Mouse (Mus musculus) brain, adult 2 months (tissue): ENCODE data around the gene Zfr2.
"Not testable (repeated sequence)": the region's sequence is repeated elsewhere in the genome, so short reads cannot be mapped to it uniquely, and the experiment has no call there.

Source experiments
- DNase-seq: peaks from one replicate; pipeline ENCODE4 v3.0.0; 2011; ENCODE audit warnings: low read depth, low spot score

Zfr2 gene

DNA sequence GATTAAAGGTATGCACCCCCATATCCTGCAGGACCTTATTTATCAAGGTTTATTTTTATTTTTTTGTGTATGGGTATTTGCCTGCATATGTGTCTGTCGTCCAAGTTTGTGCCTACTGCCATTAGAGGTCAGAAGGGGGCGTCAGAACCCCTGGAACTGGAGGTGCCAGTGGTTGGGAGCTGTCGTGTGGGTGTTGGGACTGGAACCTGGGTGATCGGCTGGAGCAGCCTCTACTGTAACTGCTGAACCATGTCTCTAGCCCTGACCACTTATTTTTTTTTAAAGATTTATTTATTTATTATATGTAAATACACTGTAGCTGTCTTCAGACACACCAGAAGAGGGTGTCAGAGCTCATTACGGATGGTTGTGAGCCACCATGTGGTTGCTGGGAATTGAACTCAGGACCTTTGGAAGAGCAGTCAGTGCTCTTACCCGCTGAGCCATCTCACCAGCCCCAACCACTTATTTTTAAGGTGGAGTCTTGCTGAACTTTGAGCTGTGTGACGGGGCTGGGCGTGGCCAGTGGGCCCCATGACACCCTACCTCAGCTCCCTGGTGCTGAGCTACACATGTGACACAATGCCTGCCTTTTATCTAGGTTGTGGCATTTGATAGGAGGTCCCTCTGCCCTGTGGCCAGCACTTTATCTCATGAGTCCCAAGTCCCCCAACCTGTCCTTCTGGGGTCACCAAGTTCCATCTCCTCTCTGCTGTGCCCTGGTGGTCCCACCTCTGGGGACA, 29.8 kb upstream of the Zfr2 start:
- no peak for DNase-seq

DNA sequence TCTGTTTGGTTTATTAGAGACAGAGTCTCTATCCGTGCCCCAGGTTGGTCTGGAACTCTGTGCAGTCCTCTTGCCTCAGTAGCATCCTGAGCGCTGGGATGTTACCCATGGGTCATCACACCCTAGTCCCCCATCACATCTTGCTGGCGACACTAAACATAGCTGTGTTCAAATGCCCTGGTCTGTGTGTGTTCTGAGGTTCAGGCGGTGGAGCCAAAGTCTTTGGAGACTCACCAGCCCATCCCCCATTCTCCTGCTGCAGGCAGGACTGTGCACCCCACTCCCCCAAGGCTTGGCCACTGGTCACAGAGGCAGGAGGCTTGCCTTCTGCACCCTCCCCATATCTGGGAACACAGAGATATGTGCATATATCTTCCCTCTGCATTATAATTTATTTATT, 28.8 kb upstream of the Zfr2 start:
- DNase-seq, result no peak

DNA sequence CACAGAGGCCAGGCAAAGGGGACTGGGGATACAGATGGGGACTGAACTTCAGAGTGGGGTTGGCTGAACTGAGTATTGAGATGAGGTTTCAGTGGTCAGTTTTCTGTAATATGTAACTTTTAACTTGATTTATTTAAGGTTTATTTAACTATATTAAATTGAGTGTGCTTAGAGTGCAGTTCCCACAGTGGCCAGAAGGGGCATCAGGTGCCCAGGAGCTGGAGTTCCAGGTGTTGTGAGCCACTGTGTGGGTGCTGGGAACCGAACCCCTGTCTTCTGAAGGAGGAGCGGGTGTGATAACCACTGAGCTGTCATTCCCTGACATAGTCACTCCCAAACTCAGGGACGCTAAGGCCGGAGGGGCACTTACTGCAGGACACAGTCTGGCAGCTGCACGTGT, 22.8 kb upstream of the Zfr2 start:
- DNase-seq, result no peak

DNA sequence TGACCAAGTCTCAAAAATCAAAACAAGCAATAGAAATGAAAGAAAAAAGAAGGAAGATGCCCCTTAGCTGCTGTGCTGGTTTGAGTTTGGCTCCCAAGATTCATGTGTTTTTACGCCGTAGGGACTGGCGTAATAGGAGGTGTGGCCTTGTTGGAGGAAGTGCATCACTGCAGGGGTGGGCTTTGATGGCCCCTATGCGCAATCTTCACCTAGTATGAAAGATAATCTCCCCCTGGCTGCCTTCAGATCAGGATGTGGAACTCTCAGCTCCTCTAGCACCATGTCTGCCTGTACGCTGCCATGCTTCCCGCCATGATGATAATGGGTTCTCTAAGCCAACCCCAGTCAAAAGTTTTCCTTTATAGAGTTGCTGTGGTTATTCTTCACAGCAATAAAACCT, 16.7 kb upstream of the Zfr2 start:
- DNase-seq, result no peak

DNA sequence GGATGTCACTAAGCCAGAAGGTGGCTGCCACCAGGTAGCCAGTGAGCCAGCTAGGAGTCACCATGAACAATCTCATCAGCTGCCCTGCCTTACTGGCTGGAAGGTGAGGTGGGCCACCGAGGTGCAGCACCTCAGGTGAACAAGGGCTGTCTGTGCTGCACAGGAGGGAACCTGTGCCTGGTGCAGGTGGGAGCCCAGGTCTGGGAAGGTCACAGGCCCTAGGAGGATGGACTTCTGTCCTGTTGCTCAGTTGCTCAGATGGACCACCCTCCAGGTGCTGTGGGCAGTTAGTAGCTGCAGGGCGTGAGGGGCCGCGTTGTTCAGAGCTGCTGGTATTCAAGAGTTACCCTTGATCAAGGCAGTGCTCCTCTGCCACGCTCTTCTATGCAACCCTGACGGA, 16.1 kb upstream of the Zfr2 start:
- no peak for DNase-seq

DNA sequence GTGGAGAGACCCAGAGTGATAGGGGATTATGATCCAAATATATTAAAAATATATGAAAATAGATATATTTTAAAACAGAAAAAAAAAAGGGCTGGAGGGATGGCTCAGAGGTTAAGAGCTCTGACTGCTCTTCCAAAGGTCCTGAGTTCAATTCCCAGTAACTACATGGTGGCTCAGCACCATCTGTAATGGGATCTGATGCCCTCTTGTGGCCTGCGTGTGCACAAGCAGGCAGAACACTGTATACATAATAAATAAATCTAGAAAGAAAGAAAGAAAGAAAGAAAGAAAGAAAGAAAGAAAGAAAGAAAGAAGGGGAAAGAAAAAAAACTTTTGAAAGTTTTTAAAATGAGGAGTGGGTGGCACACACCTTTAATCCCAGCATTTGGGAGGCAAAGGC, 15.7 kb upstream of the Zfr2 start:
- DNase-seq, result not testable (repeated sequence)

GRCm38 (mm10) chr10:81217964-81218363, 15.0 kb upstream of the Zfr2 start:
- DNase-seq, result peak; percentile 64

DNA sequence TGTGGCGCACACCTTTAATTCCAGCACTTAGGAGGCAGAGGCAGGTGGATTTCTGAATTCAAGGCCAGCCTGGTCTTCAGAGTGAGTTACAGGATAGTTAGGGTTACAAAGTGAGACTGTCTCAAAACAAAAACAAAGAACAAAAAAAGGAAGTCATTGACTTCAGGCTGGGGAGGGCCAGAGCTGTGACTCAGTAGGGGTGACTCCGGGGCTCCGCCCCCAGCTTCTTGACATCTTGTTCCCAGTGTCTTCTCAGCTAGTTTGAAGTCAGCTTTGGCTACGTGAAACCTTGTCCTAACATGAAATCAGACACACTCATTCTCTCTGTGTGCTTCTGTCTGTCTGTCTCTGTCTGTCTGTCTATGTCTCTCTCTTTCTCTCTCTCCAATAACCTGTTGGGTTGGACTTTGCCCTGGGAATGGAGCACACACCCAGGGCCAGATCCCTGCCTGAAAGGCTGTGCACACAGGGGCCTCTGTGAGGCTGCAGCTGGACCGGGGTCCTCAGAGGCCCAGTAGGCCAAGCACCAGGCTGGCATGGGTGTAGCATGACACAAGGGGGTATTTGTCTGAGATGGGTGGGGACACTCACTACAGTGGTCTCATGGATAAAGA, 11.4 kb upstream of the Zfr2 start:
- no peak for DNase-seq

DNA sequence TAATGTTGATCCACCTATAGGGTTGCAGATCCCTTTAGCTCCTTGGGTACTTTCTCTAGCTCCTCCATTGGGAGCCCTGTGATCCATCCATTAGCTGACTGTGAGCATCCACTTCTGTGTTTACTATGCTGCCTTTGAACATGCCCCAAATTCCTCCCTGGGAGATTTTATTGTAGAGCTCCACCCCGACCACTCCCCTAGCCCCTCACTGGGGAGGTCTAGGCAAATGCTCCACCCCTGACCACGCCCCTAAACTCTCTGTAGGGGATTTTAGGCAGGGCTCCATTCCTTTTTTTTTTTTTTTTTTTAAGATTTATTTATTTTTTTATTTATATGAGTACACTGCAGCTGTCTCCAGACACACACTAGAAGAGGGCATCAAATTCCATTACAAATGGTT, 9.2 kb upstream of the Zfr2 start:
- not testable (repeated sequence) for DNase-seq

DNA sequence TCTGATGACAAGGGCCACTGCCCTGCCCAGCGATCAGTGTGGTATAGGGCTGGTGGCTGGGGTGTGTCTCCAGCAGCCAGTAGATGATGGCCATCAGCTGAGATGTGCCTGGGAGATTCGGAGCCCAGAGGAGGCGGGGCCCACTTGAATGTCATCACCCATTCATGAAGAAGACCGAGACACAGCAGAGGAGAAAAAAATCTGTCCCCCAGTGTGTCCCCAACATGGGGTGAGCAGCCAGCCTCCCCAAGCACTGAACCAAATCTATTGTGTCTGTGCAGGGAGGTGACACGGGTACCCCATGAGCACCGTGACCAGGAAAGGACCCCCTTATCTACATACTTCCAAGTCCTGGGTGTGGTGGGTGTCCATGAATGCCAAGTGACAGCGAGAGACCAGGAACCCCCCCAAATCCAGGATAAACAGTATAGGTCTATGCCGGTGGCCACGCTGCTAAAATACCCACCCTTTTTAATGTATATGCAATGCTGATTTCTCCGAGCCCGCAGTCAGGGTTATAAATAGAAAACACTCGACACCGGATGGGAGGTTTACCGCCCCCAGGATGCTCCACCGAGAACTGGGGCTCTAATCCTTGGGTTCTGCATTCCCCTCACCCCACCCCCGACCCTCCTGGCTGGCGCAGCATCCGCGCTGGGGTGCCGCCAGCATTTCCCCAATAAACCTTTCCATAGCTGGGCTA, 3.1 kb upstream of the Zfr2 start:
- DNase-seq, result peak; percentile 78

- DNase-seq, result peak; percentile 96
Observed at GRCm38 (mm10) chr10:81230438-81231332, 2.3 kb upstream of the Zfr2 start, which contains the start of gene Atcay. TSS of gene Atcay (minus strand) at chr10:81230833.

DNA sequence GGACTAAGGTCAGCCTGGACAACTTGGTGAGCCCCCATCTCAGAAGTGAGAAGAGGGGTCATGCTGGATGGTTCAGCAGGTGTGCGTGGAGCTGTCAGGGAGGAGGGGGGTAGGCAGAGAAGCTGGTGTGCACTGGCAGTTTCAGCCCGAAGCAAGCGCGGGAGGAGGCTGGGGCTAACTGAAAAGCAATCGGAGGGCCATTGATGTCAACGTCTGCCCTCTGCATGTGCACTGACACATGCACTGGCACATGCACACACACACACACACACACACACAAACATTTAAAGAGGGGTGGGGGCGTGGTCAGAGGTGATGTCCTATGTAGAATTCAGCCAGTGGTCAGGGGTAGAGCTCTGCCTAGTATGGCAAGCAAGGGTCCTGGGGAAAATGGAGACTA, 1.5 kb upstream of the Zfr2 start:
- DNase-seq, result no peak

DNA sequence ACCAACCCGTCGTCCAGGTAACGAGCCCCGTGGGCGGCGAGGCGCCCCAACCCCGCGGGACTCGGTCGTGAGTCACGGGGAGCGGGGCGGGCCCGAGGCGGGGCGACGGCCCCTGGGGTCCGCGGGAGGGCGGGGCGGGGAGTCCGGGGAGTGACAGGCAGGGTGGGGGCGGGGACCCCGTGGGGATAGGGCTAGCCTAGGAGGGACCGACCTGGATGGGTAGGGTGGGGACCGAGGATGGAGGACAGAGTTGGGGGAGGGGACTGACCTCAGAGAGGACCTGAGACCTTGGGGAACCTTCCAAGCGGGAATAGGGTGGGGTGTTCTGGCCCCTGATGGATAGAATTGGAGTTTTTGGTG, 251 bp downstream of the Zfr2 start:
- no peak for DNase-seq

DNA sequence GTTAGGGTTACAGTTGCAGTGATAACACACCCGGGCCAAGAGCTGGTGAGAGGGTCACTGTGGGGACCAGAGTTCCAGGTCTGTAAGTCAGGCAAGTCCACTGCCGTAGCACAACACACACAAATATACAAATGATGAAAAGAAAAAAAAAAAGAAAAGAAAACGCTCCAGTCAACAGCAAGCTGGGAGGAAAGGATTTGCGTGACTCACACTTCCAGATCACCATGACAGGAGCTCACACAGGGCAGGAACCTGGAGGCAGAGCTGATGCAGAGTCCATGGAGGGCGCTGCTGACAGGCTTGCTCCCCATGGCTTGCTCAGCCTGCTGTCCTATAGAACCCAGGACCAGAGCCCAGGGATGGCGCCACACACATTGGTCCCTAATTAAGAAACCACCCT, 1.3 kb downstream of the Zfr2 start:
- peak; percentile 61 for DNase-seq

- DNase-seq, result no peak
Observed at GRCm38 (mm10) chr10:81236471-81237268, 3.7 kb downstream of the Zfr2 start.

GRCm38 (mm10) chr10:81238618-81239017, 5.7 kb downstream of the Zfr2 start:
- DNase-seq, result no peak

DNA sequence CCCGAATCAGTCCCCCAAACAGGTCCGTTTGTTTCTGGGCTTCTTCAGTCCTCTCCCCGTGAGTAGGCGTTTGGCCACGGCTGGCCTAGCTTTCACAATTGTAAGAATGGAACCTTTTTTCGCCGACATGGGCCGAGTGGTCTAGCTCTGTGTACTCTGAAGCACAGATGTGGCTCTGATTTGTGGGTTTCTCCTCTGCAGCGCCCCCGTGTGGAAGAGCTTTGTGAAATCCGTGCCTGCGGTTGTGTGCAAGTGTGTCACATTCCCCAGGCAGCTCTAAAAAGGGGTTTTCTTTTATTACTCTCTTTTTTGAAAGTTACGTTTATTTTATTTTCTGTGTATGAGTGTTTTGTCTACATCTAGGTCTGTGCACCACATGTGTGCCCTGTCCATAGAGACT, 7.9 kb downstream of the Zfr2 start:
- peak; percentile 84 for DNase-seq

DNA sequence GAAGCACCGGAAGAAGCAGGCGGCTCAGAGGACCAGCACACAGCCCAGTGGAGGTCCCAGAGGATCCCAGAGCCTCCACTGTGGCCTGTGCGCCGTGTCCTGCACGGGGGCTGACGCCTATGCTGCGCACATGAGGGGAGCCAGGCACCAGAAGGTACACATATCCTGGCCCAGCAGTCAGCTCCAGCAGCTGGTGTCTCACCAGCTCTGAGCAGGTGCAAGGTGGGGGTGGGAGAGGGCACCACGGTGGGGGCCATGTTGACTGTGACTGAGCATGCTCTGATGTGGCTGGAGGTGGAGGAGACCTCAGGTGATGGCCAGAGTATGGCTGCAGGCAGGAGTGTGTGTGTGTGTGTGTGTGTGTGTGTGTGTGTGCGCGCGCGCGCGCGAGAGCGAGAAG, 9.1 kb downstream of the Zfr2 start:
- no peak for DNase-seq

- no peak for DNase-seq
Observed at GRCm38 (mm10) chr10:81244146-81244545, 11.2 kb downstream of the Zfr2 start.

DNA sequence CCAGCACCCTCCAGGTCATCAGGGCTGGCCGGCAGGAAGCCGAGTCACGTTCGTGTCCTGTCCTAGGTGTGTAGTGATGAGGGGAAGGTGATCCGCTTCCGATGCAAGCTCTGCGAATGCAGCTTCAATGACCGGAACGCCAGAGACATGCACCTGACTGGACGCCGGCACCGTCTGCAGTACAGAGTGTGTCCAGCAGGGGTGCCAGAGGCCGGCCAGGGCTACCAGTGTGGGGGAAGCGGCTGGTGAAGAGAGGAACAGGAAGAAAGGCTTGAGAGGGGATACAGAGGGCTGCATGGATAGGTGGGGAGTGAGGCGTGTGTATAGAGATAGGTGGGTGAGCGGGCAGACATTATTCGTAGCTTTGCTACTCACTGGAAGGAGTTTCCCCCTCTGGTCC, 11.6 kb downstream of the Zfr2 start:
- peak; percentile 74 for DNase-seq

DNA sequence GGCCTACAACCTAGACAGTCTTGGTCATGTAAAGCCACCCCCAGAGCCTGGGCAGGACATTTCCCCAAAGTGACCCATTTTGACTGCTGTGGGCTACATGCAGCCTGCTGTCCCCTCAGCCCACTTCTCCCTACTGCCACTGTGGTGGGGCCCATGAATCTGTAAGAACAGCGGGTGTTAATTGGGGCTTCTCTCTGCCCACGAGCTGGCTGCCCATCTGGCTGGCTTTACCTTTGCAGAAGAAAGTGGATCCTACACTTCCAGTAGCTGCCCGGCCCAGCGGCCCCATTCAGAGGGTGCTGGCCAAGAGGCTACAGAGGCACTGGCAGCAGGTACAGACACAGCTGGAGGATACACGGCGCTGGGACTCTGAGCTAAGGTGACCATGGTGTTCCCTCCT, 12.2 kb downstream of the Zfr2 start:
- DNase-seq, result peak; percentile 61
